ENCODE assay signal across 7 mouse cellular contexts in genomic region chr2:79646237-79646688, GRCm38 (mm10). TPM values are rescaled to one million over a fixed set of nuclear protein-coding genes. Genes with fewer than 3 reads are reported as not detected.
A peak's percentile ranks its signal among the peaks of the same experiment; 100 is the strongest.
DNase-seq lines count a peak whose midpoint lies in the region; ATAC-seq and TF ChIP-seq lines count a peak whose summit lies in the region.

No protein-coding gene starts in this region.

- no peaks in the 10 kb centered on the region for H3K27me3 ChIP-seq in intestine, embryonic 15.5 days (replicated peaks)
- H3K27me3 ChIP-seq in limb, embryonic 14.5 days (ENCODE audit: control insufficient read depth, insufficient read depth, low read length): no peaks in the 10 kb centered on the region

- DNase-seq in testis, postnatal 10 days (ENCODE audit: low spot score): peak; percentile 65
- DNase-seq in testis, postnatal 14 days (ENCODE audit: low spot score): no peak
- peak; percentile 73 for DNase-seq in adipocyte (ENCODE audit: low spot score)
- DNase-seq in embryo, embryonic 11 days: peak; percentile 71
- peak; percentile 27 for DNase-seq in limb, embryonic 14.5 days (ENCODE audit: low spot score)

- no peak overlapping the region for H3K9ac ChIP-seq in intestine, embryonic 15.5 days
- no peak overlapping the region for H3K9ac ChIP-seq in limb, embryonic 14.5 days (ENCODE audit: low read depth, low read length, severe bottlenecking)

- no peak for TF ChIP-seq POLR2A in limb, embryonic 14.5 days (IDR thresholded peaks at IDR 0.05; ENCODE audit: borderline replicate concordance, extremely low read depth, insufficient read depth, insufficient read length)

- H3K27ac ChIP-seq in intestine, embryonic 15.5 days: no peak overlapping the region
- H3K27ac ChIP-seq in limb, embryonic 14.5 days (replicated peaks; ENCODE audit: low read depth, low read length): no peak overlapping the region

- ATAC-seq in intestine, embryonic 15.5 days: peak; percentile 50
- no peak for ATAC-seq in limb, embryonic 14.5 days (ENCODE audit: low FRiP score, low read depth)
- peak; percentile 85 for ATAC-seq in neutrophil, adult 5-6 weeks (ENCODE audit: extremely low read depth, insufficient number of reproducible peaks, low FRiP score, poor library complexity, severe bottlenecking)

- H3K4me2 ChIP-seq in intestine, embryonic 15.5 days (replicated peaks): no peak overlapping the region
- no peak overlapping the region for H3K4me2 ChIP-seq in limb, embryonic 14.5 days (replicated peaks; ENCODE audit: low read depth, low read length, severe bottlenecking)

- peaks cover 9% of the 10 kb centered on the region; the same call in 1 of the 2 replicates for H3K4me1 ChIP-seq in intestine, embryonic 15.5 days (replicated peaks)
- no peaks in the 10 kb centered on the region for H3K4me1 ChIP-seq in limb, embryonic 14.5 days (ENCODE audit: control insufficient read depth, insufficient read depth, low read length)

- peaks cover 15% of the 10 kb centered on the region; the same call in 1 of the 2 replicates for H3K36me3 ChIP-seq in intestine, embryonic 15.5 days
- H3K36me3 ChIP-seq in limb, embryonic 14.5 days (ENCODE audit: control insufficient read depth, insufficient read depth, low read length): peaks cover 40% of the 10 kb centered on the region

- 35% methylated on average over 4 of the region's 4 CpGs for WGBS in intestine, embryonic 15.5 days
- WGBS in limb, embryonic 14.5 days: 57% methylated on average over 4 of the region's 4 CpGs

- no peaks in the 10 kb centered on the region for H3K9me3 ChIP-seq in intestine, embryonic 15.5 days
- no peaks in the 10 kb centered on the region for H3K9me3 ChIP-seq in limb, embryonic 14.5 days (ENCODE audit: control insufficient read depth, low read length)

- H3K4me3 ChIP-seq in intestine, embryonic 15.5 days (replicated peaks): no peak overlapping the region
- H3K4me3 ChIP-seq in limb, embryonic 14.5 days (replicated peaks; ENCODE audit: low read length): no peak overlapping the region

RNA-seq across cellular contexts. Expression of gene Itprid2, which starts 11.1 kb away (rescaled TPM):
- polyA plus RNA-seq in intestine, embryonic 15.5 days (2015; fragmentation: Nextera tagmentation; extraction: Ambion mirVana): 19.5 and 20.5 TPM in 2 replicates
- polyA plus RNA-seq in limb, embryonic 14.5 days (2012; rRNA removed): 9.0 and 9.3 TPM in 2 replicates
- 14.8 and 17.0 TPM in 2 replicates for polyA plus RNA-seq in limb, embryonic 14.5 days (2014; fragmentation: Nextera tagmentation; extraction: Ambion mirVana)
- total RNA-seq in neutrophil, adult 5-6 weeks (2017): 35.9 and 36.2 TPM in 2 replicates
